Mouse (Mus musculus): ENCODE results near the gene Serinc1. TPM values are rescaled to one million over a fixed set of nuclear protein-coding genes. Genes with fewer than 3 reads are reported as not detected.

Serinc1 gene
- polyA plus RNA-seq, 1 experiment from 2014 or later: 127 TPM

- H3K4me3 ChIP-seq (replicated peaks): peak overlapping the region; percentile 97
- no peak overlapping the region for H3K27ac ChIP-seq
- 0 out of 2 replicates have a peak, but pooled peaks cover 3% of the 10 kb centered on the region for H3K4me1 ChIP-seq
- no peaks in the 10 kb centered on the region for H3K9me3 ChIP-seq
- ATAC-seq (ENCODE audit: insufficient read depth, low FRiP score, low read depth): no peak
- H3K27me3 ChIP-seq (replicated peaks): no peaks in the 10 kb centered on the region
- H3K36me3 ChIP-seq: no peaks in the 10 kb centered on the region
- H3K4me2 ChIP-seq: peak overlapping the region; percentile 59
- 64% methylated on average over 2 of the region's 2 CpGs for WGBS
- H3K9ac ChIP-seq: no peak overlapping the region
Measured at GRCm38 (mm10) chr10:57531076-57531475, 1.3 kb downstream of the Serinc1 start.

DNA sequence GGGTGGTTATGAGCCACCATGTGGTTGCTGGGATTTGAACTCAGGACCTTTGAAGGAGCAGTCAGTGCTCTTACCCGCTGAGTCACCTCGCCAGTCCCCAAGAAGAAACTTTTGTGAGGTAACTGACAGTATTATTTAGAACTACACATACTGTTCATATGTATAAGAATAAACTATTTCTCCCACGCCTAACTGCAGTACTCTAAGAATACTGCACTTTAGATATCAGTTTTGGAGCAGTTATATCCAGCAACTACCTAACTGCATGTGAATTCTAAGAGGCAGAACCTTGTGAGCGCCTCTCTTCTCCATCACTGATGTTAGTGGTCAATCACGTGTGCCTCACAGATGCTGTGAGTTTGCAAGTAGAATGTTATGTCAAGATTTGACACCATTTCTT, 5.9 kb downstream of the Serinc1 start:
- no peak overlapping the region for H3K4me3 ChIP-seq (replicated peaks)
- no peak overlapping the region for H3K9ac ChIP-seq
- H3K9me3 ChIP-seq: no peaks in the 10 kb centered on the region
- H3K27me3 ChIP-seq (replicated peaks): no peaks in the 10 kb centered on the region
- H3K4me2 ChIP-seq: no peak overlapping the region
- 93% methylated on average over 5 of the region's 5 CpGs for WGBS
- 0 out of 2 replicates have a peak, but pooled peaks cover 3% of the 10 kb centered on the region for H3K4me1 ChIP-seq
- H3K27ac ChIP-seq: no peak overlapping the region
- ATAC-seq (ENCODE audit: insufficient read depth, low FRiP score, low read depth): no peak
- H3K36me3 ChIP-seq: peaks cover 15% of the 10 kb centered on the region

DNA sequence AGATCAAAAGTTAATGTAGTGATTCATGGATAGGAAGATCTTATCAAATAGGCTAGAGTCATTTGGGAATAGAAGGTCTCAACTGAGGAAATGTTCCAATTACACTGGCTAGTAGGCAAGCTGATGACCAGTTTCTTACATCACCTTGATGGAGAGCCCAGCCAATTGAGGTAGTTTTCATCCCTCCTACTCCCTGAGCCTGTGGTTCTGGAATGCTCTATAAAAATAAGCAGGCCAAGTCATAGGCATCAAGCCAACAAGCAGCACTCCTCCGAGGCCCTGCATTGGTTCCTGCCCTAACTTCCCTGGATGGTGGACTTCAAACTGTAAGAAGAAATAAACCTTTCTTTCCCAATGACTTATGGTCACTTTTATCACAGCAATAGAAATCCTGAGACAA, 17.1 kb downstream of the Serinc1 start:
- no peak for ATAC-seq (ENCODE audit: insufficient read depth, low FRiP score, low read depth)
- Histone ChIP-seq H3K9me3 (no peaks in the 10 kb centered on the region), H3K4me1 (no peaks in the 10 kb centered on the region), H3K36me3 (peaks cover 30% of the 10 kb centered on the region), H3K4me3 (replicated peaks) (no peak overlapping the region), H3K9ac (no peak overlapping the region), H3K27ac (no peak overlapping the region), H3K27me3 (replicated peaks) (no peaks in the 10 kb centered on the region), H3K4me2 (no peak overlapping the region)
- WGBS: 72% methylated on average over 1 of the region's 1 CpGs

DNA sequence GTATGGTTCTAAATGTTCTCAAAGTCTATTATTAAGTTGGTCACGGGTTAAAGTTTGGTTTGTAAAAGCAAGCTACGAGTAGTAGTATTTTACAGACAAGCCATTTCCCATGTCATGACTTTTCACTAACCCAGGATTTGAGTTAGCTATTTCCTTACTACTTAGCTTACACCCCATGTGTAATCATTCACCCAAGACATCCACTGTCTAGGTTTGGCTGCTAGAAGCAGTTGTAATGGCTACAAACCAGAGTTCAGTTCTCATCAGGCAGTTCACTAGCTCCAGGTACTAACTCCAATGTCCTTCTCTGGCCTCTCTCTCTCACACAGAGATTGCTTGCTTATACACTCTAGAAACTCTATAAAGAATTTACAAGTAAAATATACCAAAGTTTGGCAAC, 17.7 kb downstream of the Serinc1 start:
- no peak overlapping the region for H3K27ac ChIP-seq
- H3K4me3 ChIP-seq (replicated peaks): no peak overlapping the region
- H3K9ac ChIP-seq: no peak overlapping the region
- H3K4me2 ChIP-seq: no peak overlapping the region
- no peaks in the 10 kb centered on the region for H3K9me3 ChIP-seq
- no peaks in the 10 kb centered on the region for H3K27me3 ChIP-seq (replicated peaks)
- 89% methylated on average over 2 of the region's 2 CpGs for WGBS
- peaks cover 26% of the 10 kb centered on the region for H3K36me3 ChIP-seq
- no peaks in the 10 kb centered on the region for H3K4me1 ChIP-seq
- ATAC-seq (ENCODE audit: insufficient read depth, low FRiP score, low read depth): no peak

GRCm38 (mm10) chr10:57499414-57500156, 32.7 kb downstream of the Serinc1 start:
- Histone ChIP-seq H3K4me3 (replicated peaks) (no peak overlapping the region), H3K9me3 (no peaks in the 10 kb centered on the region), H3K27me3 (replicated peaks) (no peaks in the 10 kb centered on the region), H3K4me1 (no peaks in the 10 kb centered on the region), H3K9ac (no peak overlapping the region), H3K4me2 (no peak overlapping the region), H3K36me3 (peaks cover 6% of the 10 kb centered on the region; the same call in 1 of the 2 replicates), H3K27ac (no peak overlapping the region)
- peak; percentile 71; the same call in 1 of the 2 replicates for ATAC-seq (ENCODE audit: insufficient read depth, low FRiP score, low read depth)
- WGBS: 66% methylated on average over 9 of the region's 9 CpGs

DNA sequence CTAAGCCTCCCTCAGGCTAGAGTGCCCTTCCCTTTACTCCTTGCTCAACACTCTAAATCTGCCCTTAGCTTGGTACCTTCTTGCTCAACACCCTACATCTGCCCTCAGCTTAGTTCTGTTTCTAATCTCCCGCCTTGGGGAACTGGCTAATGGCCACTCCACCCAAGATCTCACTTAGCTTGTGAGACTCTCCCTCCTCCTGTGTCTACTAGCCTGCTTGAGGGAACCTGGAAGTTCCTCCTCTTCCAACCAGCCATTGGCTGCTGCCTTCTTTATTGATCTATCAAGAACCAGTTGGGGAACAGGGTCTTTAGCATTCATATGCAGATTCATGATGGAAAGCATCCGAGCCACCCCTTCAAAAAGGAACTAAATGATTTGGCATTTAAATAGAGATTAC, 40.3 kb downstream of the Serinc1 start:
- no peaks in the 10 kb centered on the region for H3K9me3 ChIP-seq
- 85% methylated on average over 2 of the region's 2 CpGs for WGBS
- no peak overlapping the region for H3K4me2 ChIP-seq
- no peaks in the 10 kb centered on the region for H3K4me1 ChIP-seq
- no peak overlapping the region for H3K4me3 ChIP-seq (replicated peaks)
- H3K27me3 ChIP-seq (replicated peaks): no peaks in the 10 kb centered on the region
- no peak for ATAC-seq (ENCODE audit: insufficient read depth, low FRiP score, low read depth)
- H3K36me3 ChIP-seq: no peaks in the 10 kb centered on the region
- no peak overlapping the region for H3K9ac ChIP-seq
- H3K27ac ChIP-seq: no peak overlapping the region

DNA sequence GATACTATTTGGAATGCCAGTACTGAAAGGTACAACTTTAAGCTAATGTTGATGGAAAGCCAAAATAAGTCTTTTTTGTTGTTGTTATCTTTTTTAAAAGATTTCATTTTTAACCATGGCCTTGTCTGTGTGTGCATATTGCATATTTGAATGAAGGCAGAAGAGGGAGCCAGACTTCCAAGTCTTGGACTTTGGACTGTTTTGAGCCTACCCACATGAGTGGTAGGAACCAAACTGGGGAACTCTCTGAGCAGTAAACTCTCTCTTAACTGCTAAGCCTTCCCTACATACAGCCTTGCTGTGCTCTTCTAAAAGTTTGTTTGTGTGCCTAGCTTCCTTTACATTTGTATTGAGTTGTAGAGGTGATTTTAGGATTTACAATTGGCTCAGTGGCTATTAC, 43.7 kb downstream of the Serinc1 start:
- no peak for ATAC-seq (ENCODE audit: insufficient read depth, low FRiP score, low read depth)
- no peaks in the 10 kb centered on the region for H3K36me3 ChIP-seq
- no peaks in the 10 kb centered on the region for H3K4me1 ChIP-seq
- H3K4me3 ChIP-seq (replicated peaks): no peak overlapping the region
- H3K27me3 ChIP-seq (replicated peaks): no peaks in the 10 kb centered on the region
- no peak overlapping the region for H3K9ac ChIP-seq
- H3K27ac ChIP-seq: no peak overlapping the region
- H3K4me2 ChIP-seq: no peak overlapping the region
- H3K9me3 ChIP-seq: no peaks in the 10 kb centered on the region

DNA sequence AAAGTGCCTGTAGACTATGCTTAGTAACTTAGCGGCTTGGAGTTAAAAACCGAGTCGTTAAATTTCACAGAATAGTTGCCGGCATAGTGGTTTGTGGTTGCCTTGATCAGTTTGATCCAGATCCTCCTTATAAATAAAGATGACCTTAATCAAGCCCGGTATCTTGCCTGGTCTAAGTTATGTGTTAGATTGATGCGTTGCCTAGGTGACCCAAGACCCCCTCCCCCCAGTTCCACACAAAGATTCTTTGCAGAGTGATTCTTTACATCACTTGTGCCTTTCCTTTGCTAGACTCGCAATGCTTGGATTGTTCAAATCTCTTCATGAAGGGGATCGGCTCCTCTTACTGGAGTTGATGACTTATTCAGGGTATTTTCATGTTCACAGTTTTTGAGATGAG, 45.1 kb downstream of the Serinc1 start:
- H3K36me3 ChIP-seq: no peaks in the 10 kb centered on the region
- no peaks in the 10 kb centered on the region for H3K27me3 ChIP-seq (replicated peaks)
- 1% methylated on average over 8 of the region's 8 CpGs for WGBS
- no peaks in the 10 kb centered on the region for H3K9me3 ChIP-seq
- ATAC-seq (ENCODE audit: insufficient read depth, low FRiP score, low read depth): no peak
- H3K4me2 ChIP-seq: peak overlapping the region; percentile 71
- peak overlapping the region; percentile 93 for H3K4me3 ChIP-seq (replicated peaks)
- H3K9ac ChIP-seq: 0 out of 2 replicates have a peak overlapping the region, but pooled peaks have one; percentile 92
- H3K4me1 ChIP-seq: no peaks in the 10 kb centered on the region
- H3K27ac ChIP-seq: no peak overlapping the region; the same call in 1 of the 2 replicates

DNA sequence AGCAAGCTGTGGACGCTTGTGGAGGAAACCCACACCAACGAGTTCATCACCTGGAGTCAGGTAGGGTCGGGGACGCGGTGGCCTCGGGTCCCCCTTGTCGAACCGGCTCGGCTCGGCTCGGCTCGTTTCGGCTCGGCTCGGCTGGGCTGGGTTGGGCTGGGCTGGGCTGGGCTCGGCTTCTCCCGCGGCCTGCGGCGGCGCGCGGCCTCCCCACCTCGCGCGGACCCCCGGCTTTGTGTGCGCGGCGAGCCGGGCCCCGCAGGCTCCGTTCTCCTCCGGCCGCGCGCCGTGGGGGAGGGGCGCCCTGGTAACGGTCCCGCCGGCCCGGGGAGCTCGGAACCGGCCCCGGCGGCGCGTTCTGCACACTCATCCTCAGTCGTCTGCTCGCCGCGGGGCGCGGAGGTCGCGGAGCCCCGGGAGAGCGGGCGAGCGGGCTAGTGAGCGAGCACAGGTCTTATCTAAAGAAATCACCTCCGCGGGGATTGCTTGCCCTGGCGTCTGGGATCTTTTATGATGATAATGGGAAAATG, 45.7 kb downstream of the Serinc1 start:
- H3K9ac ChIP-seq: peak overlapping the region; percentile 92
- H3K4me1 ChIP-seq: no peaks in the 10 kb centered on the region
- ATAC-seq (ENCODE audit: insufficient read depth, low FRiP score, low read depth): peak; percentile 83
- H3K27ac ChIP-seq: peak overlapping the region; percentile 98
- no peaks in the 10 kb centered on the region for H3K36me3 ChIP-seq
- H3K4me3 ChIP-seq (replicated peaks): peak overlapping the region; percentile 93
- H3K4me2 ChIP-seq: peak overlapping the region; percentile 71
- under 1% methylated on average over 56 of the region's 65 CpGs for WGBS
- no peaks in the 10 kb centered on the region for H3K27me3 ChIP-seq (replicated peaks)
- no peaks in the 10 kb centered on the region for H3K9me3 ChIP-seq

DNA sequence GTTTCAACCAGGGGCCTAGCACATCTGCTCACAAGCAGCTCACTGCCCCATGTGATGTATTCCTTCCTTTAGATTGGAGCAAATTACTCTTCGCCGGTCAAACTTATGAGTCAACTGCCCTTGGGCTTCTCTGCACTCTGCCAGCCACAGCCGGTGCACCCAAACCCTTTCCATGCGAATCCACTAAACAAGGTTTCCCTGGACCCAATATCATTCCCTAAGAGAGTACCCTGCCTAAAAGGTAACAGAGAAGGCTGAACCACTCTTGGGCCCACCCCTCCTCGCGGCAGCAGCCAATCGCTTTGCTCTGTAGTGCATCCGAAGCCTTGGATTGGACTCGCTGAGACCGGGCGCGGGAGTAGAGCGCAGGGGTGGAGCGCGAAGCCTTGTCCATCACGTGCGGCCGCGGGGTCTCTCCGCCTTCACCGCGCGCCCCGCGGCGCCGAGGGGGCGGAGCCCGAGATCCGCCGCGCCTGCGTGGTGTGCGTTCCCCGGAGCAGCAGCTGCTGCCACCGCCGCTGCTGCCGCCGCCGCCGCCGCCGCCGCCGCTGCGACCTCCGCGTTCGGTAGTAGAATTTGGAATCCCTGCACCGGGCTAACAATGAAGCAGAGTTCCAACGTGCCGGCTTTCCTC, 46.3 kb downstream of the Serinc1 start, which contains the start of gene Hsf2:
Gene Hsf2 (plus strand): TSS at position 478 of the 634 bp plus-strand sequence.
- Histone ChIP-seq H3K4me3 (replicated peaks) (peak within 1 kb of the TSS; percentile 93), H3K27me3 (replicated peaks) (no peaks in the 10 kb centered on the region), H3K27ac (peak within 1 kb of the TSS; percentile 98), H3K4me2 (peak within 1 kb of the TSS; percentile 71), H3K9ac (peak within 1 kb of the TSS; percentile 92), H3K36me3 (no peaks in the 10 kb centered on the region), H3K4me1 (no peaks in the 10 kb centered on the region), H3K9me3 (no peaks in the 10 kb centered on the region)
- WGBS: under 1% methylated on average over 49 of the region's 52 CpGs
- peak; percentile 99 for ATAC-seq (ENCODE audit: insufficient read depth, low FRiP score, low read depth)

DNA sequence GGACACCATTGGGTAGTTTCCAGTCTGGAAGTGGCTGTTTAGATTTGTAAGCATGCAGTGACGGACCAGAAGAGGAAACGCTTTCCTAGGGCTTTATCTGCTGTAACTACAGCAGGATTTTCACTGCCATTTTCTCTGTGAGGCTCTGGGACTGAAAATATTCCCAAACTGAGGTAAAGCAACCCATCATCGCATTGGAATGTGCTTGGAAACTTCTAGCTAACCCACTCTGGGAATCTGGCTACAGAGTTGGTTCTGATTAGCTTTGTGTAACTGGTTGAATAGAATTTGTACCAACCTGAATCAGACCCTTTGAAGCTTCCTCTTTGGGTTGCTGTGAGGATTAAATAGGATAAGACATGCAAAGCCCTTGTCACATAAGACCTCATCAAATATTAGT, 47.6 kb downstream of the Serinc1 start:
- Histone ChIP-seq H3K27me3 (replicated peaks) (no peaks in the 10 kb centered on the region), H3K9ac (no peak overlapping the region), H3K36me3 (no peaks in the 10 kb centered on the region), H3K27ac (no peak overlapping the region), H3K4me1 (no peaks in the 10 kb centered on the region), H3K4me2 (no peak overlapping the region), H3K9me3 (no peaks in the 10 kb centered on the region), H3K4me3 (replicated peaks) (no peak overlapping the region)
- no peak for ATAC-seq (ENCODE audit: insufficient read depth, low FRiP score, low read depth)
- WGBS: 79% methylated on average over 3 of the region's 3 CpGs

DNA sequence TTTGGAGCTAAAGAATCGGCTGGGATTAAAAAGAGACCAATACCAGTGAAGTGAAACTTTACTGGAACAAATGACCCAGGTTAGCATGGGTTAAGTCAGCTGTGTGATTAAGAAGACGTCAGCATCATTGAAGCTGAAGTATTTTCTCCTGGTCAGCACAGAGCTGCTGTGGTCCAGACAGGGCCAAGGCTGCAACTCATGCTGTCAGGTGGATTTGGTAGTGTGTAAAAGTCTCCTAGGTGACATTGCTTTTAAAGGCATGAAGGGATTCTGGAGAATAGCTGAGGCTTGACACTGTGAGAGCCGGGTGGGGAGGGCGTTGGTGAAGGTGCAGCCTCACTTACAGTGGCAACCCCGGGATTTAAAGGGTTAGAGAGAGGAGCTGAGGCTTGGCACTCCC, 50.6 kb downstream of the Serinc1 start:
- 44% methylated on average over 5 of the region's 5 CpGs for WGBS
- H3K4me1 ChIP-seq: no peaks in the 10 kb centered on the region
- ATAC-seq (ENCODE audit: insufficient read depth, low FRiP score, low read depth): no peak
- no peak overlapping the region for H3K27ac ChIP-seq
- no peaks in the 10 kb centered on the region for H3K9me3 ChIP-seq
- no peaks in the 10 kb centered on the region for H3K27me3 ChIP-seq (replicated peaks)
- H3K36me3 ChIP-seq: no peaks in the 10 kb centered on the region
- no peak overlapping the region for H3K9ac ChIP-seq
- H3K4me2 ChIP-seq: no peak overlapping the region
- no peak overlapping the region for H3K4me3 ChIP-seq (replicated peaks)

All from stomach, embryonic 15.5 days (tissue).